ENCODE assay signal across 24 mouse cellular contexts in genomic region chr16:59572685-59573084, GRCm38 (mm10). TPM values are rescaled to one million over a fixed set of nuclear protein-coding genes. Genes with fewer than 3 reads are reported as not detected.
DNase-seq lines count a peak whose midpoint lies in the region; ATAC-seq and TF ChIP-seq lines count a peak whose summit lies in the region.
"Had no signal": no experiment of that assay in that cellular context is flagged by ENCODE, and none has a peak within 500 bp of the region (broad histone marks: within the 10 kb centered on the region; RNA-seq: fewer than 3 reads in every experiment).

No protein-coding gene starts in this region.

- peak overlapping the region; percentile 12; the same call in 1 of the 2 replicates for H3K27ac ChIP-seq in heart, embryonic 15.5 days
- no peak overlapping the region for H3K27ac ChIP-seq in lung, embryonic 16.5 days (ENCODE audit: low read length)
- no peak overlapping the region for H3K27ac ChIP-seq in liver, embryonic 12.5 days
- H3K27ac ChIP-seq: forebrain, embryonic 15.5 days; heart, adult 2 months; hindbrain, embryonic 15.5 days; kidney, postnatal 0 days; neural tube, embryonic 13.5 days had no signal

- TF ChIP-seq CTCF in lung, adult 2 months (IDR thresholded peaks at IDR 0.05; ENCODE audit: insufficient read depth, low read length): no peak

- peaks cover 31% of the 10 kb centered on the region for H3K4me1 ChIP-seq in heart, embryonic 15.5 days (replicated peaks)
- H3K4me1 ChIP-seq in lung, embryonic 16.5 days (replicated peaks; ENCODE audit: control insufficient read depth, insufficient read depth, low read length): peaks cover 7% of the 10 kb centered on the region; the same call in 1 of the 2 replicates
- H3K4me1 ChIP-seq in lung, adult 2 months (ENCODE audit: control insufficient read depth, insufficient read depth, low read length): peaks cover 13% of the 10 kb centered on the region
- H3K4me1 ChIP-seq in liver, embryonic 12.5 days: no peaks in the 10 kb centered on the region
- H3K4me1 ChIP-seq: forebrain, embryonic 15.5 days; hindbrain, embryonic 15.5 days; megakaryocyte, embryonic 14.5 days; neural tube, embryonic 13.5 days had no signal

- no peaks in the 10 kb centered on the region for H3K9me3 ChIP-seq in heart, embryonic 15.5 days (replicated peaks)
- no peaks in the 10 kb centered on the region for H3K9me3 ChIP-seq in lung, embryonic 16.5 days (ENCODE audit: control insufficient read depth, low read length)
- H3K9me3 ChIP-seq in liver, embryonic 12.5 days (replicated peaks): no peaks in the 10 kb centered on the region
- H3K9me3 ChIP-seq: forebrain, embryonic 15.5 days; hindbrain, embryonic 15.5 days; megakaryocyte, embryonic 14.5 days; neural tube, embryonic 13.5 days had no signal

- intact Hi-C loops in heart, postnatal 36 days (cut with DNase I): no loop called here

- no peak overlapping the region for H3K9ac ChIP-seq in heart, embryonic 15.5 days
- no peak overlapping the region for H3K9ac ChIP-seq in lung, embryonic 16.5 days (ENCODE audit: low read length)
- no peak overlapping the region for H3K9ac ChIP-seq in liver, embryonic 12.5 days
- H3K9ac ChIP-seq: forebrain, embryonic 15.5 days; hindbrain, embryonic 15.5 days; liver, postnatal 0 days; neural tube, embryonic 13.5 days had no signal

- WGBS in heart, embryonic 15.5 days: 48% methylated on average over 3 of the region's 3 CpGs
- WGBS in lung, embryonic 16.5 days: 45% methylated on average over 3 of the region's 3 CpGs
- WGBS in lung, adult 2 months: 49% methylated on average over 3 of the region's 3 CpGs
- WGBS in liver, embryonic 12.5 days (ENCODE audit: insufficient replicate concordance): 69% methylated on average over 3 of the region's 3 CpGs

- no peak for TF ChIP-seq POLR2A in lung, adult 2 months (IDR thresholded peaks at IDR 0.05; ENCODE audit: borderline replicate concordance, extremely low read depth, low read depth, low read length)

- H3K27me3 ChIP-seq in heart, embryonic 15.5 days: no peaks in the 10 kb centered on the region
- no peaks in the 10 kb centered on the region for H3K27me3 ChIP-seq in lung, embryonic 16.5 days (ENCODE audit: control insufficient read depth, insufficient read depth, low read depth, low read length)
- H3K27me3 ChIP-seq in liver, embryonic 12.5 days (replicated peaks): no peaks in the 10 kb centered on the region
- H3K27me3 ChIP-seq: forebrain, embryonic 15.5 days; hindbrain, embryonic 15.5 days; megakaryocyte, embryonic 14.5 days; neural tube, embryonic 13.5 days had no signal

- peaks cover 14% of the 10 kb centered on the region; the same call in 1 of the 2 replicates for H3K36me3 ChIP-seq in heart, embryonic 15.5 days
- H3K36me3 ChIP-seq in lung, embryonic 16.5 days (ENCODE audit: control insufficient read depth, insufficient read depth, low read length): no peaks in the 10 kb centered on the region
- no peaks in the 10 kb centered on the region for H3K36me3 ChIP-seq in liver, embryonic 12.5 days
- H3K36me3 ChIP-seq: forebrain, embryonic 15.5 days; hindbrain, embryonic 15.5 days; neural tube, embryonic 13.5 days had no signal

- H3K4me2 ChIP-seq in heart, embryonic 15.5 days: no peak overlapping the region
- H3K4me2 ChIP-seq in lung, embryonic 16.5 days (ENCODE audit: low read depth, low read length): no peak overlapping the region
- no peak overlapping the region for H3K4me2 ChIP-seq in liver, embryonic 12.5 days
- H3K4me2 ChIP-seq: forebrain, embryonic 15.5 days; hindbrain, embryonic 15.5 days; neural tube, embryonic 13.5 days had no signal

- peak; percentile 55 for DNase-seq in gastrocnemius, adult 18-20 months (ENCODE audit: low spot score)
- no peak for DNase-seq in gastrocnemius, postnatal 10 days
- no peak for DNase-seq in heart, postnatal 36 days
- no peak for DNase-seq in lung, adult 2 months
- DNase-seq in frontal cortex, adult 2 months (ENCODE audit: extremely low spot score in 1 of 2, low spot score in 1 of 2): no peak
- DNase-seq: adrenal gland, postnatal 14 days; cerebellum, adult 2 months; cerebellum, postnatal 36 days; embryo, embryonic 11 days; kidney, adult 2 months; layer of hippocampus, adult 9-11 months; liver, postnatal 0 days; midbrain, embryonic 14.5 days; retina, postnatal 1 day; thymus, postnatal 25 days had no signal

- no peak overlapping the region for H3K4me3 ChIP-seq in heart, embryonic 15.5 days
- H3K4me3 ChIP-seq in lung, embryonic 16.5 days (ENCODE audit: low read length): no peak overlapping the region
- H3K4me3 ChIP-seq in lung, adult 2 months (replicated peaks; ENCODE audit: extremely low read depth, low read depth, low read length): no peak overlapping the region
- H3K4me3 ChIP-seq in liver, embryonic 12.5 days: no peak overlapping the region
- H3K4me3 ChIP-seq: forebrain, embryonic 15.5 days; heart, adult 2 months; hindbrain, embryonic 15.5 days; megakaryocyte, embryonic 14.5 days; neural tube, embryonic 13.5 days had no signal

- ATAC-seq in heart, embryonic 15.5 days (replicated peaks; ENCODE audit: insufficient number of reproducible peaks, insufficient read depth, low FRiP score, low read depth): no peak
- peak; percentile 79 for ATAC-seq in lung, embryonic 16.5 days (ENCODE audit: low read depth)
- no peak for ATAC-seq in liver, embryonic 12.5 days
- ATAC-seq: forebrain, embryonic 15.5 days; liver, postnatal 0 days had no signal

RNA-seq across cellular contexts. Expression of gene Crybg3, which starts 28.1 kb away (rescaled TPM):
- 10 to 100 TPM; 28.8 to 36.0 TPM for total RNA-seq in gastrocnemius, adult 18-20 months (2021)
- total RNA-seq in gastrocnemius, postnatal 10 days (2021): 10 to 100 TPM; 28.1 to 29.0 TPM
- polyA plus RNA-seq in heart, embryonic 15.5 days (2015; fragmentation: Nextera tagmentation; extraction: Ambion mirVana): 10.6 and 11.3 TPM in 2 replicates
- 10 to 100 TPM; 65.4 to 90.1 TPM for total RNA-seq in heart, postnatal 36 days (2021)
- polyA plus RNA-seq in lung, embryonic 16.5 days (2015; fragmentation: Nextera tagmentation; extraction: Ambion mirVana): 5.5 and 6.0 TPM in 2 replicates
- 9.4 and 21.5 TPM in 2 replicates for polyA plus RNA-seq in lung, adult 2 months (2012; rRNA removed)
- polyA plus RNA-seq in frontal cortex, adult 2 months (2012; rRNA removed): 4.8 and 6.6 TPM in 2 replicates
- 1.8 and 2.4 TPM in 2 replicates for polyA plus RNA-seq in liver, embryonic 12.5 days (2016; fragmentation: Nextera tagmentation; extraction: Ambion mirVana)
